Mouse (Mus musculus): ENCODE results near the gene Plin5. TPM values are rescaled to one million over a fixed set of nuclear protein-coding genes. Genes with fewer than 3 reads are reported as not detected.
"Not testable (repeated sequence)": the region's sequence is repeated elsewhere in the genome, so short reads cannot be mapped to it uniquely, and the experiment has no call there.

Plin5 gene
- polyA plus RNA-seq, 1 experiment from 2014 or later = 0.10 TPM

GRCm38 (mm10) chr17:56066451-56066850 lies 50.9 kb downstream of the Plin5 start:
- Histone ChIP-seq H3K4me2 (replicated peaks; ENCODE audit: low read depth) (no peak overlapping the region), H3K4me3 (ENCODE audit: low read depth, low read length) (no peak overlapping the region), H3K27ac (ENCODE audit: low read depth, low read length) (no peak overlapping the region), H3K9me3 (ENCODE audit: control insufficient read depth) (no peaks in the 10 kb centered on the region), H3K9ac (ENCODE audit: low read depth, low read length) (no peak overlapping the region), H3K4me1 (replicated peaks; ENCODE audit: control insufficient read depth, insufficient read depth, low read length) (no peaks in the 10 kb centered on the region), H3K36me3 (ENCODE audit: control insufficient read depth, insufficient read depth) (peaks cover 92% of the 10 kb centered on the region), H3K27me3 (replicated peaks; ENCODE audit: control insufficient read depth, insufficient read depth, low read length) (no peaks in the 10 kb centered on the region)
- no peak for TF ChIP-seq CTCF (IDR thresholded peaks at IDR 0.05; ENCODE audit: low read depth)
- ATAC-seq = no peak

GRCm38 (mm10) chr17:56065715-56066114 lies 51.7 kb downstream of the Plin5 start:
- H3K27me3 ChIP-seq (replicated peaks; ENCODE audit: control insufficient read depth, insufficient read depth, low read length); H3K4me2 ChIP-seq (replicated peaks; ENCODE audit: low read depth); H3K4me1 ChIP-seq (replicated peaks; ENCODE audit: control insufficient read depth, insufficient read depth, low read length); ATAC-seq; H3K9ac ChIP-seq (ENCODE audit: low read depth, low read length); H3K9me3 ChIP-seq (ENCODE audit: control insufficient read depth); H3K27ac ChIP-seq (ENCODE audit: low read depth, low read length); H3K4me3 ChIP-seq (ENCODE audit: low read depth, low read length): not testable (repeated sequence)
- peak; percentile 32; the same call in 1 of the 2 replicates for TF ChIP-seq CTCF (IDR thresholded peaks at IDR 0.05; ENCODE audit: low read depth)
- peaks cover 93% of the 10 kb centered on the region for H3K36me3 ChIP-seq (ENCODE audit: control insufficient read depth, insufficient read depth)
- 82% methylated on average over 6 of the region's 6 CpGs for WGBS

GRCm38 (mm10) chr17:56062081-56062480 lies 55.3 kb downstream of the Plin5 start:
- TF ChIP-seq CTCF (IDR thresholded peaks at IDR 0.05; ENCODE audit: low read depth) = no peak
- 92% methylated on average over 7 of the region's 7 CpGs for WGBS
- Histone ChIP-seq H3K4me1 (replicated peaks; ENCODE audit: control insufficient read depth, insufficient read depth, low read length) (no peaks in the 10 kb centered on the region), H3K4me3 (ENCODE audit: low read depth, low read length) (no peak overlapping the region), H3K27me3 (replicated peaks; ENCODE audit: control insufficient read depth, insufficient read depth, low read length) (no peaks in the 10 kb centered on the region), H3K4me2 (replicated peaks; ENCODE audit: low read depth) (no peak overlapping the region), H3K27ac (ENCODE audit: low read depth, low read length) (peak overlapping the region; percentile 15; the same call in 1 of the 2 replicates), H3K36me3 (ENCODE audit: control insufficient read depth, insufficient read depth) (peaks cover 88% of the 10 kb centered on the region), H3K9ac (ENCODE audit: low read depth, low read length) (no peak overlapping the region), H3K9me3 (ENCODE audit: control insufficient read depth) (no peaks in the 10 kb centered on the region)
- ATAC-seq = no peak

Other genes starting within 250 kb of the Plin5 start
- 4.9 and 5.1 TPM in 2 replicates for gene Zfp119a, start 238.7 kb downstream of the Plin5 start, polyA plus RNA-seq (2015; fragmentation: Nextera tagmentation; extraction: Ambion mirVana)
- 4.8 and 5.0 TPM in 2 replicates for gene Zfp959, start 225.5 kb downstream of the Plin5 start, polyA plus RNA-seq (2015; fragmentation: Nextera tagmentation; extraction: Ambion mirVana)
- gene Zfp119b, start 168.1 kb downstream of the Plin5 start, polyA plus RNA-seq (2015; fragmentation: Nextera tagmentation; extraction: Ambion mirVana) = 3.4 and 3.7 TPM in 2 replicates
- gene Ebi3, start 165.0 kb downstream of the Plin5 start, polyA plus RNA-seq (2015; fragmentation: Nextera tagmentation; extraction: Ambion mirVana) = 1.5 and 1.6 TPM in 2 replicates
- 10.2 and 10.9 TPM in 2 replicates for gene Yju2, start 158.5 kb downstream of the Plin5 start, polyA plus RNA-seq (2015; fragmentation: Nextera tagmentation; extraction: Ambion mirVana)
- gene Shd, start 147.1 kb downstream of the Plin5 start, polyA plus RNA-seq (2015; fragmentation: Nextera tagmentation; extraction: Ambion mirVana) = 2.7 and 2.9 TPM in 2 replicates
- gene Fsd1, start 131.1 kb downstream of the Plin5 start, polyA plus RNA-seq (2015; fragmentation: Nextera tagmentation; extraction: Ambion mirVana) = 3.6 and 4.2 TPM in 2 replicates
- 82.8 and 84.5 TPM in 2 replicates for gene Stap2, start 112.0 kb downstream of the Plin5 start, polyA plus RNA-seq (2015; fragmentation: Nextera tagmentation; extraction: Ambion mirVana)
- 41.4 and 43.0 TPM in 2 replicates for gene Mpnd, start 111.9 kb downstream of the Plin5 start, polyA plus RNA-seq (2015; fragmentation: Nextera tagmentation; extraction: Ambion mirVana)
- gene Sh3gl1, start 81.0 kb downstream of the Plin5 start, polyA plus RNA-seq (2015; fragmentation: Nextera tagmentation; extraction: Ambion mirVana) = 92.3 and 97.0 TPM in 2 replicates
- 4.8 and 5.2 TPM in 2 replicates for gene Chaf1a, start 77.2 kb downstream of the Plin5 start, polyA plus RNA-seq (2015; fragmentation: Nextera tagmentation; extraction: Ambion mirVana)
- 42.5 and 47.7 TPM in 2 replicates for gene Ubxn6, start 42.6 kb downstream of the Plin5 start, polyA plus RNA-seq (2015; fragmentation: Nextera tagmentation; extraction: Ambion mirVana)
- 25.9 and 33.6 TPM in 2 replicates for gene Hdgfl2, start 38.0 kb downstream of the Plin5 start, polyA plus RNA-seq (2015; fragmentation: Nextera tagmentation; extraction: Ambion mirVana)
- gene Plin4, start 7.8 kb downstream of the Plin5 start, polyA plus RNA-seq (2015; fragmentation: Nextera tagmentation; extraction: Ambion mirVana) = 0.30 and 0.31 TPM in 2 replicates
- 3.6 and 3.9 TPM in 2 replicates for gene Lrg1, start 4.4 kb upstream of the Plin5 start, polyA plus RNA-seq (2015; fragmentation: Nextera tagmentation; extraction: Ambion mirVana)
- gene Sema6b, start 22.7 kb upstream of the Plin5 start, polyA plus RNA-seq (2015; fragmentation: Nextera tagmentation; extraction: Ambion mirVana) = 0.94 and 1.1 TPM in 2 replicates
- gene Tnfaip8l1, start 44.9 kb upstream of the Plin5 start, polyA plus RNA-seq (2015; fragmentation: Nextera tagmentation; extraction: Ambion mirVana) = 4.6 and 5.1 TPM in 2 replicates
- gene Mydgf, start 66.3 kb upstream of the Plin5 start, polyA plus RNA-seq (2015; fragmentation: Nextera tagmentation; extraction: Ambion mirVana) = 83.5 and 90.5 TPM in 2 replicates
- 10.6 and 12.0 TPM in 2 replicates for gene Dpp9, start 101.3 kb upstream of the Plin5 start, polyA plus RNA-seq (2015; fragmentation: Nextera tagmentation; extraction: Ambion mirVana)
- 7.0 and 8.0 TPM in 2 replicates for gene Fem1a, start 139.2 kb upstream of the Plin5 start, polyA plus RNA-seq (2015; fragmentation: Nextera tagmentation; extraction: Ambion mirVana)
- gene Ticam1, start 159.2 kb upstream of the Plin5 start, polyA plus RNA-seq (2015; fragmentation: Nextera tagmentation; extraction: Ambion mirVana) = 15.8 and 16.0 TPM in 2 replicates
- 521 and 545 TPM in 2 replicates for gene Plin3, start 175.3 kb upstream of the Plin5 start, polyA plus RNA-seq (2015; fragmentation: Nextera tagmentation; extraction: Ambion mirVana)
- not detected in 2 replicates for gene Arrdc5, start 182.7 kb upstream of the Plin5 start, polyA plus RNA-seq (2015; fragmentation: Nextera tagmentation; extraction: Ambion mirVana)
- 22.5 and 23.5 TPM in 2 replicates for gene Uhrf1, start 185.7 kb upstream of the Plin5 start, polyA plus RNA-seq (2015; fragmentation: Nextera tagmentation; extraction: Ambion mirVana)
- 8.1 TPM in 2 replicates for gene Kdm4b, start 208.5 kb upstream of the Plin5 start, polyA plus RNA-seq (2015; fragmentation: Nextera tagmentation; extraction: Ambion mirVana)

Data from intestine, postnatal 0 days (tissue).